Mouse (Mus musculus) neural tube, embryonic 14.5 days (tissue): Measurements from ENCODE around the gene Gm37240. TPM values are rescaled to one million over a fixed set of nuclear protein-coding genes. Genes with fewer than 3 reads are reported as not detected.

Experiments used
- ATAC-seq: fragments of 200-750 bp; cut with Nextera tagmentation; 2 replicates; pipeline ENCODE4 v1.8.0; 2017; ENCODE audit warnings: low read depth, mild to moderate bottlenecking, moderate TSS enrichment, moderate library complexity
- H3K27ac ChIP-seq: fragments of 300-500 bp; sonication (generic); 2 replicates; pipeline ENCODE4 v1.5.1; 2014; ENCODE audit warnings: low read depth, mild to moderate bottlenecking, control low read depth, low read length, moderate library complexity, mixed read lengths
- H3K27me3 ChIP-seq: fragments of 300-500 bp; sonication (generic); 2 replicates; pipeline ENCODE4 v1.6.1; 2014; ENCODE audit warnings: low read length; ENCODE audit not compliant: control insufficient read depth, insufficient read depth
- H3K36me3 ChIP-seq: fragments of 300-500 bp; sonication (generic); 2 replicates; pipeline ENCODE4 v1.6.1; 2014; ENCODE audit warnings: low read length, mixed read lengths; ENCODE audit not compliant: control insufficient read depth, insufficient read depth
- H3K4me1 ChIP-seq: fragments of 300-500 bp; sonication (generic); 2 replicates; pipeline ENCODE4 v1.6.1; 2014; ENCODE audit warnings: low read length; ENCODE audit not compliant: control insufficient read depth, insufficient read depth
- H3K4me2 ChIP-seq: fragments of 300-500 bp; sonication (generic); 2 replicates; pipeline ENCODE4 v1.6.1; 2014; ENCODE audit warnings: mild to moderate bottlenecking, low read depth, low read length, control low read depth
- H3K4me3 ChIP-seq: fragments of 300-500 bp; sonication (generic); 2 replicates; pipeline ENCODE4 v1.5.1; 2014; ENCODE audit warnings: low read depth, low read length, control low read depth, mixed read lengths
- H3K9ac ChIP-seq: fragments of 300-500 bp; sonication (generic); replicated peaks from 2 replicates; pipeline ENCODE4 v1.6.1; 2014; ENCODE audit warnings: low read depth, mild to moderate bottlenecking, control low read depth, low read length, mixed read lengths
- H3K9me3 ChIP-seq: fragments of 300-500 bp; sonication (generic); 2 replicates; pipeline ENCODE4 v1.6.1; 2016; ENCODE audit warnings: low read length; ENCODE audit not compliant: control insufficient read depth
- WGBS: fragments of 180-500 bp; shearing (Covaris S2); extraction: QIAGEN DNeasy Blood & Tissue Kit; methylation state at CpG from one replicate; pipeline ENCODE4 v1.1.7; 2014; 5-methylcytosine and 5-hydroxymethylcytosine counted together
- polyA plus RNA-seq: library from polyadenylated mRNA; unstranded; fragments of >200 nt; fragmentation: Nextera tagmentation; extraction: Ambion mirVana; gene quantifications from 2 replicates; pipeline ENCODE4 v1.2.1, GENCODE M21; 2014

Gm37240 gene
- polyA plus RNA-seq, 1 experiment from 2014 or later = not detected

DNA sequence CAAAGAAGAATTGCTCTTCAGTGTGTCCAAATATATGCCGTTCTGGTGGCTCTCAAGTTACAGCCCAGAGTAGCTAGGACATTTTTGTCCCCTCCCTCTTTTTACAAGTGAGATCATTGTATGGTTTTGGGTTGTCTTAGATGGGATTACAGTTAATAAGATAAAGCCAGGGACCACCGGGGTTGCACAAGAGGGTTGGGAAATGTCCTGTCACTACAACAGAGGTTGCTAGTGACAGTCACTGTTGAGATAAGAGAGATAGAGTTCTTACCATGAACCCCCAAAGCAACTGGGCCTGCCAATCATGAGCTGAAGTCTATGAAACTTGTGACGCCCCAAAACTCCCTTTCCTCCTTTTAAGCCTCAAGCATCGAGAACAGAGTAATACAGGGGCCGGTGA lies 769.6 kb downstream of the Gm37240 start:
- Histone ChIP-seq H3K4me2 (no peak overlapping the region), H3K27ac (no peak overlapping the region), H3K36me3 (no peaks in the 10 kb centered on the region), H3K9ac (no peak overlapping the region), H3K27me3 (no peaks in the 10 kb centered on the region), H3K4me3 (no peak overlapping the region), H3K4me1 (no peaks in the 10 kb centered on the region), H3K9me3 (no peaks in the 10 kb centered on the region)
- ATAC-seq = no peak
- WGBS = 92% methylated on average over 5 of the region's 5 CpGs

DNA sequence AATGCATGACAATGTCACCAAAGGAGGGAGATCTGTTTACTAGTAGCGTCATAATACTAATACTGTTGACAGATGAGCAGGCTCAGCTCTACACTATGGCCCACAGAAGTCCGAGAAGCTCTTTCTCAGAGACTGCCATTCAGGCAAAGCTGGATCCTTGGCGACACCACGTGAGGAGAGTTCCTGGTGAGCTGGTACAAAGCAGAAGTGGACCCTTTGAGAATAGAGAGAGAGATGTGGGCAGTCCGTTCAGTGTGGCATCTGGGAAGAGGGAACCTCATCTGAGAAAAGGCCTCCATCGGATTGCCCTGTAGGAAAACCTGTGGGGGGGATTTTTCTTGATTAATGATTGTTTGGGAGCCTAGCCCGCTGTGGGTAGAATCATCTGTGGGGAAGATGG lies 770.3 kb downstream of the Gm37240 start:
- Histone ChIP-seq H3K4me3 (no peak overlapping the region), H3K27ac (no peak overlapping the region), H3K4me1 (no peaks in the 10 kb centered on the region), H3K9ac (no peak overlapping the region), H3K9me3 (no peaks in the 10 kb centered on the region), H3K27me3 (no peaks in the 10 kb centered on the region), H3K36me3 (no peaks in the 10 kb centered on the region), H3K4me2 (no peak overlapping the region)
- no peak for ATAC-seq
- WGBS = 88% methylated on average over 7 of the region's 7 CpGs

DNA sequence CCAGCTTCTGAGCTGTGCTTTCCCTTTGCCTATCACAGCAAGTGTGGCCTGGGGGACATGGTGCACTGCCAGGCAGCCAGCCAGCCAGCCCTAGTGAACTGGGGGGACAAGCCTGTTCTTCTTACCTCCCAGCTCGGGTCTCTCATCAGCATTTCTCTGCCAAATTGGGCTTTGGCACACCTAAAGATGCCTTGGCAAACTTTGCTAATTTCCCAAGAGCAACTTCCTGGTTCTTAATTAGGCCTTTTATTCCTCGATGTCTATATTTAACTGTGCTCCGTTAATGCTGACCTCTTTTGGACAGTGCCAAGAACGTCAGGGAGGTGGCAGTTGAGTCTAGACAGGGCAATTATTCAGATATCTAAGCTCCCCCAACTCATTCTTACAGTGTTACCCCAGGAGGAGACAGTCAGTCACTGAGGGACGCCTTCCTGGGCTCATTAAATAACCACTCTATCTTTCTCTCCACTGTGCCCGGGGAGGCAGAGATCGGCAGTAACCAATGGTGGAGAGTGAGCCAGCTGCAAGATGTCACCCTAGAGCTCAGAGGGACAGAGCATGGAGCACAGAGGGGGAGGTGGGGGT lies 771.3 kb downstream of the Gm37240 start:
- no peak overlapping the region for H3K9ac ChIP-seq
- no peak overlapping the region for H3K4me2 ChIP-seq
- H3K36me3 ChIP-seq = no peaks in the 10 kb centered on the region
- peak; percentile 75; the same call in 1 of the 2 replicates for ATAC-seq
- H3K27me3 ChIP-seq = no peaks in the 10 kb centered on the region
- no peaks in the 10 kb centered on the region for H3K4me1 ChIP-seq
- no peak overlapping the region for H3K27ac ChIP-seq
- H3K9me3 ChIP-seq = no peaks in the 10 kb centered on the region
- H3K4me3 ChIP-seq = no peak overlapping the region
- 60% methylated on average over 7 of the region's 7 CpGs for WGBS

DNA sequence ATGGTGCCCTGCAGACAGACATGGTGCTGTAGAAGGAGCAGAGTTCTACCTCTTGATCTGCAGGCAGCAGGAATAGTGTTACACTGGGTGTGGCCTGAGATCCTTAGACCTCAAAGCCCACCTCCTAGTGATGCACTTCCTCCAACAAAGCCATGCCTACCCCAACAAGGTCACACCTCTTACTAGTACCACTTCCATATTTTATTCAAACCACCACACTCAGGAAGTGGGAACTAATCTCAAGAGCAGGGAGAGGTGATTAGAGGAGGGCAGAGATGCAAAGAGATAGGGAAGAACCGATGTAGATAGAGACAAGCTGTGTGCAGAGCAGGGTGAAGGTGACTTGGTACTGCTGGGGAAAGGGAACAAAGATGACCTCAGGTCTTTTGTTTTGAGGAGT lies 773.8 kb downstream of the Gm37240 start:
- Histone ChIP-seq H3K9me3 (no peaks in the 10 kb centered on the region), H3K27ac (no peak overlapping the region), H3K4me2 (no peak overlapping the region), H3K4me1 (no peaks in the 10 kb centered on the region), H3K36me3 (no peaks in the 10 kb centered on the region), H3K27me3 (no peaks in the 10 kb centered on the region), H3K9ac (no peak overlapping the region), H3K4me3 (no peak overlapping the region)
- 83% methylated on average over 1 of the region's 1 CpGs for WGBS
- no peak for ATAC-seq

DNA sequence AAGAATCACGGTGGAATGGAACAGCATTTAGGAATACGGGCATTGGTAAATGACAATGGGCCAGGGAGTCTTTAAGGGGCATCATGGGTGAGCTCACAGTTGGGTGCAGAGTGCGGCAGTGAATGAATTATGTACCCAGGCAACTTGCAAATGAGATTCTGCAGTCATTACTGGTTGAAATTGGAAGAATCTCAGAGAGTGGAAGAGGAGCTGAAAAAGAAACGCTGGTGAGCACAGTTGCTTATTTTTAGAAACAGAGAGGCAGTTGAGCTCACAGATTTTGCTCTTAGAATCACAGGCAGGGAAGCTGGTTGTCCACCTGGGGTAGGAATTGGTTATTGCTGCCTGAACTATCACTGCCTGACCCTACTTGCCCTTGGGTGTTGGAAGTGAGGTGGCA lies 776.6 kb downstream of the Gm37240 start:
- no peak overlapping the region for H3K27ac ChIP-seq
- no peak overlapping the region for H3K4me3 ChIP-seq
- no peak overlapping the region for H3K4me2 ChIP-seq
- ATAC-seq = no peak
- WGBS = 34% methylated on average over 4 of the region's 4 CpGs
- no peaks in the 10 kb centered on the region for H3K9me3 ChIP-seq
- H3K9ac ChIP-seq = no peak overlapping the region
- H3K4me1 ChIP-seq = no peaks in the 10 kb centered on the region
- H3K27me3 ChIP-seq = no peaks in the 10 kb centered on the region
- H3K36me3 ChIP-seq = no peaks in the 10 kb centered on the region

DNA sequence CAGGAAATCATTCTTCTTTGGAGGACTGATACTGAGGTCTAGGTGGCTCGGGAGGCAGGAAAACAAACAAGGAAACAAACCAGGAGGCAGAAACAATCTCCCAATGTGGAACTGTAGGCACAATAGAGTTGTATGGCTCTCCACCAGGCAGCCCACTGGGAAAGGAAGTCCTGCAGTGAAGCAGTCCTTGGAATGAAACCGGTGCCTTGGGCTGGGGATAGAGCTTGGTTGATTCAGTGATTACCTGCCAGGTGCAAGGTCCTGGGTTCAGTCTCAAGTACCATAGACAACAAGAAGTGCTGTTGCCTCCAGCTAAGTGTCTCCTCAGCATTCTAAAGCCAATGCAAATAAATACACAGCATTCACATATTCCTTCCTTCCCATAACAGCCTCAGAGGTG lies 778.1 kb downstream of the Gm37240 start:
- Histone ChIP-seq H3K9me3 (no peaks in the 10 kb centered on the region), H3K4me3 (no peak overlapping the region), H3K36me3 (no peaks in the 10 kb centered on the region), H3K4me2 (no peak overlapping the region), H3K4me1 (no peaks in the 10 kb centered on the region), H3K9ac (no peak overlapping the region), H3K27ac (no peak overlapping the region), H3K27me3 (no peaks in the 10 kb centered on the region)
- ATAC-seq = no peak
- 62% methylated on average over 2 of the region's 2 CpGs for WGBS

DNA sequence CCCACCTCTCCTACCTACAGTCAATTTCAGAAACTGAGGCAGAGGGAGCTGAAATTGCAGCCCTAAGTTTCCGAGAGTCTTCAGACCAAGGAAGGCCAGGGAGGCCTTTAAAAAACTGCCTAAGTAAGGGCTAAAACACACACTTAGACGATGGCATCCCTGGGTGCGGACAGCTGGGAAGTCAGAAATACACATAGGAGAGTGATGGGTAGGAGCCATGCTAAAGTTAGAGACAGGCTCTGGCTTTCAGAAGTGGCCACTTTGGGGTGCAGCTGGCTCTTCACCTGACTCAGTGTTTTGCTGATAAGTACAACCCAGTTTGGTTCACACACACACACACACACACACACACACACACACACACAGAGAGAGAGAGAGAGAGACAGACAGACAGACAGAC lies 778.9 kb downstream of the Gm37240 start:
- H3K36me3 ChIP-seq = no peaks in the 10 kb centered on the region
- H3K9me3 ChIP-seq = no peaks in the 10 kb centered on the region
- no peak overlapping the region for H3K27ac ChIP-seq
- H3K9ac ChIP-seq = no peak overlapping the region
- ATAC-seq = no peak
- H3K4me1 ChIP-seq = no peaks in the 10 kb centered on the region
- no peaks in the 10 kb centered on the region for H3K27me3 ChIP-seq
- WGBS = 90% methylated on average over 3 of the region's 3 CpGs
- H3K4me3 ChIP-seq = no peak overlapping the region
- H3K4me2 ChIP-seq = no peak overlapping the region

DNA sequence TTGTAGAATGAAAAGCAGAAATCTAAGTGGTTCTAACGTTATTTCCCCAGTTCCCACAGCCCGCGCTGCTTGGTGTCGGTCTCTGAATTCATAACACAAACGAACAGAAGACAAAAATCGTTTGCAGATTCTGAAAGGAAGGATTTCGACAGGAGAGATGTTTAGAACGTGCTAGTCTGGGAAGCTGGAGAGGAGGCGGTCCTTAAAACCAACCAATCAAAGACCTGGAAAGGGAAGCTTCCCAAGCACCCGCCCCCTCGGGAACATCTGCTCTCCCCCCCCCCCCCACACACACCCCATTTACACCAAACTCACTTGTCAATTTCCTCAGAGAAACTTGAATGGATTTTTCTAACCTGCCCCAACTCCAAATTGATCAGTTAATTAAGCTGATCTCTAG lies 780.4 kb downstream of the Gm37240 start:
- Histone ChIP-seq H3K4me2 (no peak overlapping the region), H3K4me1 (no peaks in the 10 kb centered on the region), H3K36me3 (no peaks in the 10 kb centered on the region), H3K9me3 (no peaks in the 10 kb centered on the region), H3K27ac (no peak overlapping the region), H3K9ac (no peak overlapping the region), H3K27me3 (no peaks in the 10 kb centered on the region), H3K4me3 (no peak overlapping the region)
- no peak for ATAC-seq
- WGBS = 68% methylated on average over 11 of the region's 11 CpGs

DNA sequence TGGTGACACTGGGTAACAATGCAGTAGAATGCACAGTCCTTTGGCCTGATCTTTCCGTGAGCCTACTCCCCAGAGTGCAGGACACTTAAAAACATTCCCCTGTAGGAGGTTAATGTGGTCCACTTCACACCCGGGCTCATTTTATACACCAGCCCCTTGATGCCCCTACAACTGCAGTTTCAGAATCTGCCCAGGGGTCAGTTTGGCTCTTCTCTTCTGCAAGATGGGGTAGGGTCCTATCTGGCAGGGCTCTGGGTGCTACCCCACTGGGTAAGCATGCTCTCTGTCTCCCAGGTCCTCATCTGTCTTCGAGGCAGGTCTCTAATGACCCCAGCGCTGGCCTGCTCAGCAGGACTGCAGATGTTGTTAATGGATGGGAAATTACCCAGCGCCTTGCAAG lies 783.0 kb downstream of the Gm37240 start:
- H3K36me3 ChIP-seq = no peaks in the 10 kb centered on the region
- no peaks in the 10 kb centered on the region for H3K27me3 ChIP-seq
- 32% methylated on average over 5 of the region's 5 CpGs for WGBS
- no peaks in the 10 kb centered on the region for H3K4me1 ChIP-seq
- ATAC-seq = no peak
- H3K27ac ChIP-seq = no peak overlapping the region
- H3K9me3 ChIP-seq = no peaks in the 10 kb centered on the region
- no peak overlapping the region for H3K9ac ChIP-seq
- H3K4me2 ChIP-seq = no peak overlapping the region
- H3K4me3 ChIP-seq = no peak overlapping the region
